Mouse (Mus musculus): ENCODE data around the gene Tmem151a.
"Not testable (repeated sequence)": the region's sequence is repeated elsewhere in the genome, so short reads cannot be mapped to it uniquely, and the experiment has no call there.

The Tmem151a gene

GRCm38 (mm10) chr19:5094746-5095417 lies 9.6 kb upstream of the Tmem151a start:
- no peak for DNase-seq (ENCODE audit: low spot score)

- peak; percentile 80 for DNase-seq (ENCODE audit: low spot score)
Observed at GRCm38 (mm10) chr19:5094243-5094632, 8.9 kb upstream of the Tmem151a start.

GRCm38 (mm10) chr19:5093481-5094242 lies 8.3 kb upstream of the Tmem151a start:
- DNase-seq (ENCODE audit: low spot score), result no peak

- no peak for DNase-seq (ENCODE audit: low spot score)
Observed at GRCm38 (mm10) chr19:5092083-5092482, 6.8 kb upstream of the Tmem151a start.

- DNase-seq (ENCODE audit: low spot score), result no peak
Observed at GRCm38 (mm10) chr19:5089324-5089723, 4.0 kb upstream of the Tmem151a start.

- peak; percentile 100 for DNase-seq (ENCODE audit: low spot score)
Observed at GRCm38 (mm10) chr19:5087884-5088728, 2.8 kb upstream of the Tmem151a start, which contains the start of gene Yif1a. Yif1a (plus strand) TSS chr19:5088538.

GRCm38 (mm10) chr19:5086533-5086932 lies 1.2 kb upstream of the Tmem151a start:
- not testable (repeated sequence) for DNase-seq (ENCODE audit: low spot score)

GRCm38 (mm10) chr19:5084834-5085144 lies 542 bp downstream of the Tmem151a start:
- no peak for DNase-seq (ENCODE audit: low spot score)

GRCm38 (mm10) chr19:5083961-5084833 lies 1.1 kb downstream of the Tmem151a start:
- DNase-seq (ENCODE audit: low spot score), result no peak

GRCm38 (mm10) chr19:5082596-5082995 lies 2.7 kb downstream of the Tmem151a start:
- no peak for DNase-seq (ENCODE audit: low spot score)

GRCm38 (mm10) chr19:5082005-5082404 lies 3.3 kb downstream of the Tmem151a start:
- no peak for DNase-seq (ENCODE audit: low spot score)

- DNase-seq (ENCODE audit: low spot score), result no peak
Observed at GRCm38 (mm10) chr19:5079279-5079678, 6.1 kb downstream of the Tmem151a start.

- no peak for DNase-seq (ENCODE audit: low spot score)
Observed at GRCm38 (mm10) chr19:5073518-5073917, 11.8 kb downstream of the Tmem151a start.

GRCm38 (mm10) chr19:5073028-5073427 lies 12.3 kb downstream of the Tmem151a start:
- peak; percentile 76 for DNase-seq (ENCODE audit: low spot score)

- DNase-seq (ENCODE audit: low spot score), result peak; percentile 75
Observed at GRCm38 (mm10) chr19:5072389-5073019, 12.8 kb downstream of the Tmem151a start.

GRCm38 (mm10) chr19:5071545-5072369 lies 13.6 kb downstream of the Tmem151a start:
- DNase-seq (ENCODE audit: low spot score), result peak; percentile 89

GRCm38 (mm10) chr19:5071077-5071476 lies 14.3 kb downstream of the Tmem151a start:
- DNase-seq (ENCODE audit: low spot score), result no peak

GRCm38 (mm10) chr19:5069978-5070377 lies 15.4 kb downstream of the Tmem151a start:
- DNase-seq (ENCODE audit: low spot score), result no peak

- DNase-seq (ENCODE audit: low spot score), result no peak
Observed at GRCm38 (mm10) chr19:5069486-5069885, 15.8 kb downstream of the Tmem151a start.

GRCm38 (mm10) chr19:5068570-5069234 lies 16.6 kb downstream of the Tmem151a start:
- peak; percentile 67 for DNase-seq (ENCODE audit: low spot score)

Measured in adipocyte (in vitro differentiated cells).